Mouse (Mus musculus) lung, postnatal 0 days (tissue): ENCODE data around the gene Prpsap2.

Experiments used
- CTCF ChIP-seq: IDR thresholded peaks from 2 replicates; pipeline ENCODE4 v1.5.1; 2016; ENCODE audit warnings: antibody characterized with exemption, mild to moderate bottlenecking
- EP300 ChIP-seq: IDR thresholded peaks from 2 replicates; pipeline ENCODE4 v1.6.1; 2016; ENCODE audit warnings: antibody characterized with exemption, mild to moderate bottlenecking, control low read depth

- TF ChIP-seq CTCF (no peak), EP300 (no peak)
These were observed 42.1 kb downstream of the Prpsap2 start for GRCm38 (mm10) chr11:61719826-61720225.
